ENCODE assay signal across 25 mouse cellular contexts in the genomic region with DNA sequence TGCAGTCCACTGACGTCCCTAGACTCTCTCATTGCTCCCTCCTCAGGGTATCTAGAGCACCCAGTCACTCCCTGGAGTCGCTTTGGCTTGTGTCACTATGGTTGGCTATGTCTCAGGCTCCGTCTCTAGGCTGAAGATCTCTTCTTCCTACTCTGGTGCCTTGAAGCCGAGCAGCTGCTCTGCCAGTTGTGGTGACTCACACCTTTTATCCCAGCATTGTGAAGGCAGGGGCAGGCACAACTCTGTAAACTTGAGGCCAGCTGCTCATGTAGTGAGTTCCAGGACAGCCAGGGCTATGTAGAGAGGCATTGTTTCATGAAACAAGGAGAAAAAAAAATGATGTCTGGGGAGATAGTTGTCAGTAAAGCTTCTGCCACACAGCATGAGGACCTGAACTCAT.
"Had no signal": no experiment of that assay in that cellular context is flagged by ENCODE, and none has a peak within 500 bp of the region (broad histone marks: within the 10 kb centered on the region; RNA-seq: fewer than 3 reads in every experiment).

No protein-coding gene starts in this region.

- H3K9me3 ChIP-seq: kidney, embryonic 15.5 days; limb, embryonic 12.5 days; limb, embryonic 15.5 days; megakaryocyte, embryonic 14.5 days; midbrain, embryonic 12.5 days; midbrain, embryonic 15.5 days; neural tube, embryonic 12.5 days; neural tube, embryonic 15.5 days had no signal

- DNase-seq: kidney, postnatal 10 days; kidney, postnatal 36 days; layer of hippocampus, postnatal 36 days; left cerebral cortex, postnatal 4 days; liver, postnatal 0 days; lung, embryonic 14.5 days; right cerebral cortex, adult 18-20 months; right cerebral cortex, postnatal 14 days; right cerebral cortex, postnatal 4 days; thymus, adult 2 months; thymus, postnatal 14 days; thymus, postnatal 4 days had no signal

- H3K9ac ChIP-seq: kidney, embryonic 15.5 days; limb, embryonic 12.5 days; limb, embryonic 15.5 days; liver, embryonic 14.5 days; liver, postnatal 0 days; lung, embryonic 14.5 days; midbrain, embryonic 12.5 days; midbrain, embryonic 15.5 days; neural tube, embryonic 12.5 days; neural tube, embryonic 15.5 days had no signal

- H3K27ac ChIP-seq: kidney, embryonic 15.5 days; limb, embryonic 12.5 days; limb, embryonic 15.5 days; liver, embryonic 14.5 days; macrophage; midbrain, embryonic 12.5 days; midbrain, embryonic 15.5 days; neural tube, embryonic 12.5 days; neural tube, embryonic 15.5 days; stomach, postnatal 0 days had no signal

- H3K36me3 ChIP-seq: kidney, embryonic 15.5 days; limb, embryonic 12.5 days; limb, embryonic 15.5 days; midbrain, embryonic 12.5 days; midbrain, embryonic 15.5 days; neural tube, embryonic 12.5 days; neural tube, embryonic 15.5 days had no signal

- H3K4me1 ChIP-seq: kidney, embryonic 15.5 days; limb, embryonic 12.5 days; limb, embryonic 15.5 days; megakaryocyte, embryonic 14.5 days; midbrain, embryonic 12.5 days; midbrain, embryonic 15.5 days; neural tube, embryonic 12.5 days; neural tube, embryonic 15.5 days had no signal

- H3K27me3 ChIP-seq: kidney, embryonic 15.5 days; limb, embryonic 12.5 days; limb, embryonic 15.5 days; midbrain, embryonic 12.5 days; midbrain, embryonic 15.5 days; neural tube, embryonic 12.5 days; neural tube, embryonic 15.5 days had no signal

- H3K4me2 ChIP-seq: kidney, embryonic 15.5 days; limb, embryonic 12.5 days; limb, embryonic 15.5 days; liver, embryonic 11.5 days; lung, embryonic 14.5 days; midbrain, embryonic 12.5 days; midbrain, embryonic 15.5 days; neural tube, embryonic 12.5 days; neural tube, embryonic 15.5 days had no signal

- H3K4me3 ChIP-seq: kidney, embryonic 15.5 days; limb, embryonic 12.5 days; limb, embryonic 15.5 days; midbrain, embryonic 12.5 days; midbrain, embryonic 15.5 days; neural tube, embryonic 12.5 days; neural tube, embryonic 15.5 days had no signal

- ATAC-seq: liver, postnatal 0 days; lung, postnatal 0 days; midbrain, embryonic 15.5 days had no signal
